Mouse (Mus musculus) forebrain, embryonic 11.5 days (tissue): Measurements from ENCODE around the gene Tmem252. TPM values are rescaled to one million over a fixed set of nuclear protein-coding genes. Genes with fewer than 3 reads are reported as not detected.

Experiments used
- ATAC-seq: fragments of 200-750 bp; cut with Nextera tagmentation; replicated peaks from 2 replicates; pipeline ENCODE4 v1.8.0; 2017; ENCODE audit warnings: moderate TSS enrichment; ENCODE audit not compliant: low FRiP score
- DNase-seq: peaks from one replicate; pipeline ENCODE4 v3.0.0-alpha.2; 2017; ENCODE audit warnings: low spot score
- H3K27ac ChIP-seq: fragments of 300-500 bp; sonication (generic); 2 replicates; pipeline ENCODE4 v1.5.1; 2014; ENCODE audit warnings: low read depth, low read length
- H3K27me3 ChIP-seq: fragments of 300-500 bp; sonication (generic); 2 replicates; pipeline ENCODE4 v1.6.1; 2014; ENCODE audit warnings: mild to moderate bottlenecking, low read length, mixed read lengths; ENCODE audit not compliant: control insufficient read depth, insufficient read depth
- H3K36me3 ChIP-seq: fragments of 300-500 bp; sonication (generic); 2 replicates; pipeline ENCODE4 v1.6.1; 2014; ENCODE audit warnings: mild to moderate bottlenecking, low read length, moderate library complexity, mixed read lengths; ENCODE audit not compliant: control insufficient read depth, insufficient read depth
- H3K4me1 ChIP-seq: fragments of 300-500 bp; sonication (generic); replicated peaks from 2 replicates; pipeline ENCODE4 v1.6.1; 2014; ENCODE audit warnings: low read length, mixed read lengths; ENCODE audit not compliant: control insufficient read depth, insufficient read depth
- H3K4me2 ChIP-seq: fragments of 300-500 bp; sonication (generic); 2 replicates; pipeline ENCODE4 v1.6.1; 2014; ENCODE audit warnings: low read depth, mild to moderate bottlenecking, low read length, moderate library complexity, mixed read lengths; ENCODE audit not compliant: severe bottlenecking
- H3K4me3 ChIP-seq: fragments of 300-500 bp; sonication (generic); 2 replicates; pipeline ENCODE4 v1.5.1; 2014; ENCODE audit warnings: low read depth, low read length
- H3K9ac ChIP-seq: fragments of 300-500 bp; sonication (generic); 2 replicates; pipeline ENCODE4 v1.6.1; 2014; ENCODE audit warnings: low read length
- H3K9me3 ChIP-seq: fragments of 300-500 bp; sonication (generic); 2 replicates; pipeline ENCODE4 v1.6.1; 2016; ENCODE audit warnings: low read length, mixed read lengths; ENCODE audit not compliant: control insufficient read depth
- WGBS: fragments of 180-500 bp; shearing (Covaris S2); extraction: QIAGEN DNeasy Blood & Tissue Kit; methylation state at CpG from one replicate; pipeline ENCODE4 v1.1.7; 2014; 5-methylcytosine and 5-hydroxymethylcytosine counted together
- polyA plus RNA-seq: library from polyadenylated mRNA; unstranded; fragments of >200 nt; fragmentation: Nextera tagmentation; extraction: Ambion mirVana; gene quantifications from 2 replicates; pipeline ENCODE4 v1.2.1, GENCODE M21; 2014

Gene Tmem252
- polyA plus RNA-seq, 1 experiment from 2014 or later = 0.69 TPM

GRCm38 (mm10) chr19:24720448-24720847 is 46.6 kb downstream of the Tmem252 start:
- Histone ChIP-seq H3K9ac (no peak overlapping the region), H3K27me3 (no peaks in the 10 kb centered on the region), H3K4me1 (no peaks in the 10 kb centered on the region), H3K36me3 (no peaks in the 10 kb centered on the region), H3K4me3 (no peak overlapping the region), H3K9me3 (no peaks in the 10 kb centered on the region), H3K27ac (no peak overlapping the region), H3K4me2 (no peak overlapping the region)
- no peak for DNase-seq
- ATAC-seq = no peak

- WGBS = 90% methylated on average over 10 of the region's 10 CpGs
- no peaks in the 10 kb centered on the region for H3K27me3 ChIP-seq
- no peak overlapping the region for H3K27ac ChIP-seq
- DNase-seq (no peak), ATAC-seq (no peak)
- no peaks in the 10 kb centered on the region for H3K4me1 ChIP-seq
- H3K9ac ChIP-seq = no peak overlapping the region
- H3K4me2 ChIP-seq = no peak overlapping the region
- H3K36me3 ChIP-seq = no peaks in the 10 kb centered on the region
- H3K4me3 ChIP-seq = no peak overlapping the region
- no peaks in the 10 kb centered on the region for H3K9me3 ChIP-seq
These were observed 50.6 kb downstream of the Tmem252 start for GRCm38 (mm10) chr19:24724362-24724761.

DNA sequence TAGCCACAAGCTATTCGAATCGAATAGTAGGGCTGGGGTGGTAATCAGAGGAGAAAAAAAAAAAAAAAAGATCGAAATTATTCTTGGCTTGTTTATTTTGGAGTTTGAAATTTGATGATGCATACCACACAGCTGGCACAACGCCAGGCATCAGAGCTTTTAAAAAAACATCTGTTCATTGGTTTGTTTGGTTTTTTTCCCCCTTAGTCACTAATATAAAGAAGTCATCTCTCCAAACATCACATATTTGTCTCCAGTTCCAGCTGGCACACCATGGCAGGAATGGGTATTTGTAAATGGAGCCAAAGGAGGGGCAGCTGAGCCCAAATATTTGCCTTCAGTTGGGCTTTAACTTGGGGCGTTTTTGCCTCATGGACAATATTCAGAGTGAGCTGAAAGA is 56.9 kb downstream of the Tmem252 start:
- ATAC-seq (no peak), DNase-seq (no peak)
- H3K4me3 ChIP-seq = no peak overlapping the region
- no peak overlapping the region for H3K4me2 ChIP-seq
- no peaks in the 10 kb centered on the region for H3K27me3 ChIP-seq
- 83% methylated on average over 5 of the region's 5 CpGs for WGBS
- H3K9ac ChIP-seq = no peak overlapping the region
- no peaks in the 10 kb centered on the region for H3K9me3 ChIP-seq
- no peak overlapping the region for H3K27ac ChIP-seq
- H3K4me1 ChIP-seq = no peaks in the 10 kb centered on the region
- no peaks in the 10 kb centered on the region for H3K36me3 ChIP-seq

Other genes starting within 250 kb of the Tmem252 start
- gene Fam122a, start 196.7 kb upstream of the Tmem252 start, polyA plus RNA-seq = 47.4 and 58.6 TPM in 2 replicates
- gene Pip5k1b, start 118.1 kb upstream of the Tmem252 start, polyA plus RNA-seq = 2.2 and 2.3 TPM in 2 replicates
- 0.11 and 0.35 TPM in 2 replicates for gene Pgm5, start 187.8 kb downstream of the Tmem252 start, polyA plus RNA-seq
- 243 and 249 TPM in 2 replicates for gene Gm10053, start 201.7 kb downstream of the Tmem252 start, polyA plus RNA-seq
- gene Foxd4, start 227.2 kb downstream of the Tmem252 start, polyA plus RNA-seq = not detected in 2 replicates